Mouse (Mus musculus) forebrain, embryonic 12.5 days (tissue): ENCODE data around the gene Pdzd4. TPM values are rescaled to one million over a fixed set of nuclear protein-coding genes. Genes with fewer than 3 reads are reported as not detected.

Experiments used
- ATAC-seq: fragments of 200-750 bp; cut with Nextera tagmentation; 2 replicates; pipeline ENCODE4 v1.8.0; 2017; ENCODE audit warnings: moderate TSS enrichment; ENCODE audit not compliant: low FRiP score
- H3K27ac ChIP-seq: fragments of 300-500 bp; sonication (generic); 2 replicates; pipeline ENCODE4 v1.5.1; 2016; ENCODE audit warnings: mild to moderate bottlenecking
- H3K27me3 ChIP-seq: fragments of 300-500 bp; sonication (generic); 2 replicates; pipeline ENCODE4 v1.6.1; 2016; ENCODE audit warnings: mild to moderate bottlenecking
- H3K36me3 ChIP-seq: fragments of 300-500 bp; sonication (generic); replicated peaks from 2 replicates; pipeline ENCODE4 v1.6.1; 2016; ENCODE audit warnings: mild to moderate bottlenecking
- H3K4me1 ChIP-seq: fragments of 300-500 bp; sonication (generic); 2 replicates; pipeline ENCODE4 v1.6.1; 2016
- H3K4me2 ChIP-seq: fragments of 300-500 bp; sonication (generic); 2 replicates; pipeline ENCODE4 v1.6.1; 2016; ENCODE audit warnings: mild to moderate bottlenecking, moderate library complexity
- H3K4me3 ChIP-seq: fragments of 300-500 bp; sonication (generic); replicated peaks from 2 replicates; pipeline ENCODE4 v1.5.1; 2016; ENCODE audit warnings: mild to moderate bottlenecking
- H3K9ac ChIP-seq: fragments of 300-500 bp; sonication (generic); 2 replicates; pipeline ENCODE4 v1.6.1; 2016; ENCODE audit warnings: mild to moderate bottlenecking
- H3K9me3 ChIP-seq: fragments of 300-500 bp; sonication (generic); 2 replicates; pipeline ENCODE4 v1.6.1; 2016
- WGBS: fragments of 180-500 bp; shearing (Covaris S2); methylation state at CpG from one replicate; pipeline ENCODE4 v1.1.7; 2016; 5-methylcytosine and 5-hydroxymethylcytosine counted together
- polyA plus RNA-seq: library from polyadenylated mRNA; unstranded; fragments of >200 nt; fragmentation: Nextera tagmentation; extraction: Ambion mirVana; gene quantifications from 2 replicates; pipeline ENCODE4 v1.2.1, GENCODE M21; 2016

Gene Pdzd4
- polyA plus RNA-seq, 1 experiment from 2014 or later, result 2.6 TPM

DNA sequence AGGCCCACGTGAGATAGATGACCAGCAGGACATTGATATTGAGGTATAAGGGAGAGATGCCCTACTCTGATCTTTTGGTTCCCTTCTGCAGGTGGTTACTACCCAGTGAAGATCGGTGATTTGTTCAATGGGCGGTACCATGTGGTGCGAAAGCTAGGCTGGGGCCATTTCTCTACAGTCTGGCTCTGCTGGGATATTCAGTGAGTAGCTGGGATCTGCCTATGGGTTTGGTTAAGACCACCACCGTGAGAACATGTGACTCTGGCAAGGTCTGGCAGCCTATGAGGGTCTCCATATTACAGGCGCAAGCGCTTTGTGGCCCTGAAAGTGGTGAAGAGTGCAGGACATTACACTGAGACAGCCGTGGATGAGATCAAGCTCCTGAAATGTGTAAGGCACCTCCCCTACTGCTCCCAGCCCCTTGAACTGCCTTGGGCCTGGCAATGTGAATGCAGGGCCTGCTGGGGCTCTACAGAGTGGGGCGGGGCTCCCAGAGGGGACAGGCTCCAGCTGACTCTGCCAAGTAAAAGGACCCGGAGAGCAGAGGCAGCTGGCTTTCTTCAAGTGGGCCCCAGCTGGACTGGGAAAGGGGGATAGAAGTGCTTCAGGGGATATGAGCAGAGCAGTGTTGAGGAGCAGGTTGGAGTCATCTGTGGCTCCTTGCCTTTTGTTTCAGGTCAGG, 49.8 kb downstream of the Pdzd4 start:
- peaks cover 28% of the 10 kb centered on the region for H3K36me3 ChIP-seq
- peaks cover 7% of the 10 kb centered on the region; the same call in 1 of the 2 replicates for H3K27me3 ChIP-seq
- no peak overlapping the region for H3K27ac ChIP-seq
- H3K4me2 ChIP-seq, result no peak overlapping the region
- H3K4me1 ChIP-seq, result no peaks in the 10 kb centered on the region
- ATAC-seq, result 0 out of 2 replicates have a peak, but pooled peaks have one; percentile 30
- no peak overlapping the region for H3K4me3 ChIP-seq
- 70% methylated on average over 10 of the region's 10 CpGs for WGBS
- no peak overlapping the region for H3K9ac ChIP-seq
- no peaks in the 10 kb centered on the region for H3K9me3 ChIP-seq

DNA sequence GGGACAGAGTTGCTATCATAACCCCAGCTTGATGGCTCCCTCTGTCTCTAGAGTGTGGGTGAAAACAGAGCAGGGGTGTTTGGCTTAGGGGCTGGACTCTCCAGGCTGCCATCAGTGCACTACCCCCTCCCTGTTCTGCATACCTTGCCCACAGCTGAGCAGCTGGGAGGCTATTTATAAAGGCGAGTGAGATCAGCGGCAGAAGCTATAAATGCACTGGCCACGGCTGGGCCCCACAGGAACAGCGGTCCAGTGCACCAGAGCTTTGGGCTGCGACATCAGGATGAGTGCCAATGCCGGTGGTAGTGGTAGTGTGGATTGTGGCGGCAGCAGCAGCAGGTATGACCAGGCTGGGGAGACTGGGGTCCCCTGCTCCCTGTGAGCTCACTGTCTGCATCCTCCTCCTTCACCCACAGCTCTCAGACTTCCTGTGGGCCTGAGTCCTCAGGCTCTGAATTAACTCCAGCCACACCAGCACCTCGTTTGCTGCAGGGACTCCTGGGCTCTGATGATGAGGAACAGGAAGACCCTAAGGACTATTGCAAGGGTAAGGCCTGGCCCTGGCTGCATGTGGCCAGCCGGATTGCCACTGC, 50.5 kb downstream of the Pdzd4 start, which contains the start of gene Srpk3:
Srpk3 (plus strand) TSS at position 238 of the 593 bp plus-strand sequence.
- peaks cover 7% of the 10 kb centered on the region; the same call in 1 of the 2 replicates for H3K27me3 ChIP-seq
- no peaks in the 10 kb centered on the region for H3K4me1 ChIP-seq
- no peak for ATAC-seq
- H3K9me3 ChIP-seq, result no peaks in the 10 kb centered on the region
- WGBS, result 80% methylated on average over 9 of the region's 9 CpGs
- no peak within 1 kb of the TSS for H3K4me2 ChIP-seq
- no peak within 1 kb of the TSS for H3K9ac ChIP-seq
- no peak within 1 kb of the TSS for H3K27ac ChIP-seq
- peaks cover 22% of the 10 kb centered on the region; the same call in 1 of the 2 replicates for H3K36me3 ChIP-seq
- H3K4me3 ChIP-seq, result no peak within 1 kb of the TSS

DNA sequence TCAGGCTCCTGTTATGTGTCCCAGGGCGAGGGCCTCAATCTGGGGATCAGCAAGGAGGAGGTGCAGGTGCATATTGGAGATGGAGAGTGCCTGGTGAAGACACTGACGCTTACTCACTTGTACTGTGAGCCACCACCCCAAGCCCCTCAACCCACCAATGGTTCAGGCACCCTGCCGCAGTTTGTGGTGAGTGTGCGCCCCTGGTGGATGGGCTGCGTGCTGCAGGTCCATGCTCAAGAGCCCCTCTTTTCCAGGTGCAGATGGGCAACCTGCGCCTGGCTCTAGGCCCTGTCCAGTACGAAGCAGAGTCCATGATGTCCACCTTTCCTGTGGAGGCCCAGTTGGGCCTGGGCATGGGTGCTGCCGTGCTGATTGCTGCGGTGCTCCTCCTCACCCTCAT, 57.5 kb downstream of the Pdzd4 start:
- no peaks in the 10 kb centered on the region for H3K36me3 ChIP-seq
- no peak overlapping the region for H3K27ac ChIP-seq
- H3K9ac ChIP-seq, result no peak overlapping the region
- no peaks in the 10 kb centered on the region for H3K4me1 ChIP-seq
- no peak overlapping the region for H3K4me3 ChIP-seq
- H3K9me3 ChIP-seq, result no peaks in the 10 kb centered on the region
- 51% methylated on average over 9 of the region's 9 CpGs for WGBS
- H3K4me2 ChIP-seq, result no peak overlapping the region
- ATAC-seq, result no peak
- peaks cover 7% of the 10 kb centered on the region; the same call in 1 of the 2 replicates for H3K27me3 ChIP-seq

DNA sequence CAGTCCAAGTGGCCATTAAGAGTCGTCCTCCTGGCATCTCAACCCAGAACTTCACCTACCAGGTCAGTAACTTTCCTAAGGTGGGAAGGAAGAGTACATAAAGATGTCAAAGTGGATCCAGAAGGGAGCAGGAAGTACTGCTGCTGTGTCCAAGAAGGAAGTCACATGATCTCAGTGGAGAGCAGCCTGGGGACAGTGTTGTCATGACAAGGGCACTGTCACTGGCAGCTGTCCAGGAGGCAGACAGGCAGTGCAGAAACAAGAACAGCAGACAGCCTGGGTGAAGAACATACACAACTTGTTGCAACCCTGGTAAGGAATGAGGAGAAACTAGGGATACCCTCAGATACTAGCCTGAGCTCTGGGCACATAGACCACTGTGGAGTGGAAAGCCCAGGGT, 59.5 kb downstream of the Pdzd4 start:
- Histone ChIP-seq H3K9me3 (no peaks in the 10 kb centered on the region), H3K4me2 (no peak overlapping the region), H3K27me3 (no peaks in the 10 kb centered on the region), H3K36me3 (no peaks in the 10 kb centered on the region), H3K4me1 (no peaks in the 10 kb centered on the region), H3K27ac (no peak overlapping the region), H3K9ac (no peak overlapping the region), H3K4me3 (no peak overlapping the region)
- no peak for ATAC-seq
- 57% methylated on average over 1 of the region's 1 CpGs for WGBS

DNA sequence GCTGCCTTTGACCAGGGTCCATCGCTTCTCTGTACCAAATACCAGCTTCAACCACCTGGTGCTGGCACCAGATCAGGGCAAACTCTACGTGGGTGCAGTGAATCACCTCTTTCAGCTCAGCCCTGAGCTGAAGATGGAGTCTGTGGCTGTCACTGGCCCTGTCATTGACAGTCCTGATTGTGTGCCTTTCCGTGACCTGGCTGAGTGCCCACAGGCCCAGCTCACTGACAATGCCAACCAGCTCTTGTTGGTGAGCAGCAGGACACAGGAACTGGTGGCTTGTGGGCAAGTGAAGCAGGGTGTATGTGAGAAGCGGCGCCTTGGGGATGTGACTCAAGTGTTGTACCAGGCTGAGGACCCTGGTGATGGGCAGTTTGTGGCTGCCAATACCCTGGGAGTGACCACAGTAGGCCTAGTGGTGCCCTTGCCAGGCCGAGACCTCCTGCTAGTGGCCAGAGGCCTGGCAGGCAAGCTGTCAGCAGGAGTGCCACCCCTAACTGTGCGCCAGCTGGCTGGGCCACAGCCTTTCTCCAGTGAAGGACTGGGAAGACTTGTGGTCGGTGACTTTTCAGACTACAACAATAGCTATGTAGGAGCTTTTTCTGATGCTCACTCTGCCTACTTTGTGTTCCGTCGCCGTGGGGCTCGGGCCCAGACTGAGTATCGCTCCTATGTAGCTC, 66.0 kb downstream of the Pdzd4 start:
- Histone ChIP-seq H3K27ac (no peak overlapping the region), H3K4me1 (no peaks in the 10 kb centered on the region), H3K4me3 (no peak overlapping the region), H3K4me2 (no peak overlapping the region), H3K36me3 (no peaks in the 10 kb centered on the region), H3K9ac (no peak overlapping the region), H3K9me3 (no peaks in the 10 kb centered on the region), H3K27me3 (no peaks in the 10 kb centered on the region; the same call in 1 of the 2 replicates)
- WGBS, result 83% methylated on average over 13 of the region's 13 CpGs
- ATAC-seq, result no peak

DNA sequence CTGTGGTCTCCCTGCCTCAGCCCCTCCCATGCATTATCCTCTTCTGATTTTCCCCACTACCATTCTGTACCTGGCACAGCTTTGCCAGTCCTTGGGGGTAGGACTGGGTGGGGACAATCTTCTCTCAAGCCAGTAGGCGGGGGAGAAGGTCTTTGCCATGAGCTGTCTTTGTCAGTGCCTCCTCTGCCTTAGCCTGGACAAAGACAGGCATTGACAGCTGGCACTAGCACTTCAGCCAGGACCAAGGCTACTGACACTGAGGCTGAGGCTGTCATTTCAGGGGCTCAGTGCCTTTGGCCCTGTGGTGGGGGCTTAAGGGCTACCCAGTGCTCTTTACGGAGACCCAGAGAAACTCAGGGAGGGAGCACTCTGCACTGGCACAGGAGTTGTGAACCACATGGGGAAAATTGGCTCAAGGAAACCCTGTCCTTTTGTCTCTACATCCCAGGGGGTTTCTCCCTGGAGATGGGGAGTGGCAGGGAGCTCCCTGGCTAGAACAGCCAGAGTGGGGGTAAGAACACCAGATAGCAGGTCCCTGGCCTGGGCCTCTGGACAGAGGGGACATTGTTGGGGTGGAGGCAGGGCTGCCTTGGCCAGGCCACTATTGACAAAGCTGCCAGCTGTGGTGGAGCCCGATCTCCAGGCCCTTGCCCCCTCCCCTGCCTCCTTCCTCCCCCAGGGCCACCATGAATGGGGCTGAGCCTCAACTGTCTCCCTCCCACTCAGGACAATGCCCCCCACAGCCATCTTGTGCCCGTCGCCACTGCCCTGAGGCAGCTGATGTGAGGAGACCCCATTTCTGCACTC, 68.2 kb downstream of the Pdzd4 start, which contains the start of gene Plxnb3:
Plxnb3 (plus strand) TSS at position 757 of the 807 bp plus-strand sequence.
- Histone ChIP-seq H3K9ac (no peak within 1 kb of the TSS), H3K27ac (no peak within 1 kb of the TSS), H3K27me3 (no peaks in the 10 kb centered on the region; the same call in 1 of the 2 replicates), H3K4me1 (no peaks in the 10 kb centered on the region), H3K36me3 (no peaks in the 10 kb centered on the region), H3K9me3 (no peaks in the 10 kb centered on the region), H3K4me2 (no peak within 1 kb of the TSS), H3K4me3 (no peak within 1 kb of the TSS)
- WGBS, result 61% methylated on average over 5 of the region's 5 CpGs
- no peak for ATAC-seq

DNA sequence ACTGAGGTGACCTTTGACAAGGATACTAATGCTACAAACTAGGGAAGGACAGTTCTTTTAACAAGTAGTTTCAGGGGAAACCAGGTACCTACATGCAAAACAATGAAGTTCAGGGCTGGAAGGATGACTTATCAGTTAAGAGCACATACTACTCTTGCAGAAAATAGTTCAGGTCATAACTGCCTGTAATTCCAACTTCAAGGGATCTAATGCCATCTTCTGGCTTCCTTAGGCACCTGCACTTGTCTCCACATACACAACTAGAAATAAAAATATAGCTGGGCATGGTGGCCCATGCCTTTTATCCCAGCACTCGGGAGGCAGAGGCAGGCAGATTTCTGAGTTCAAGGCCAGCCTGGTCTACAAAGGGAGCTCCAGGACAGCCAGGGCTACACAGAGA, 75.8 kb downstream of the Pdzd4 start:
- H3K36me3 ChIP-seq, result no peaks in the 10 kb centered on the region
- no peaks in the 10 kb centered on the region for H3K27me3 ChIP-seq
- no peak for ATAC-seq
- H3K4me2 ChIP-seq, result no peak overlapping the region
- no peak overlapping the region for H3K4me3 ChIP-seq
- no peaks in the 10 kb centered on the region for H3K9me3 ChIP-seq
- 85% methylated on average over 1 of the region's 1 CpGs for WGBS
- H3K4me1 ChIP-seq, result no peaks in the 10 kb centered on the region
- H3K9ac ChIP-seq, result no peak overlapping the region
- no peak overlapping the region for H3K27ac ChIP-seq

DNA sequence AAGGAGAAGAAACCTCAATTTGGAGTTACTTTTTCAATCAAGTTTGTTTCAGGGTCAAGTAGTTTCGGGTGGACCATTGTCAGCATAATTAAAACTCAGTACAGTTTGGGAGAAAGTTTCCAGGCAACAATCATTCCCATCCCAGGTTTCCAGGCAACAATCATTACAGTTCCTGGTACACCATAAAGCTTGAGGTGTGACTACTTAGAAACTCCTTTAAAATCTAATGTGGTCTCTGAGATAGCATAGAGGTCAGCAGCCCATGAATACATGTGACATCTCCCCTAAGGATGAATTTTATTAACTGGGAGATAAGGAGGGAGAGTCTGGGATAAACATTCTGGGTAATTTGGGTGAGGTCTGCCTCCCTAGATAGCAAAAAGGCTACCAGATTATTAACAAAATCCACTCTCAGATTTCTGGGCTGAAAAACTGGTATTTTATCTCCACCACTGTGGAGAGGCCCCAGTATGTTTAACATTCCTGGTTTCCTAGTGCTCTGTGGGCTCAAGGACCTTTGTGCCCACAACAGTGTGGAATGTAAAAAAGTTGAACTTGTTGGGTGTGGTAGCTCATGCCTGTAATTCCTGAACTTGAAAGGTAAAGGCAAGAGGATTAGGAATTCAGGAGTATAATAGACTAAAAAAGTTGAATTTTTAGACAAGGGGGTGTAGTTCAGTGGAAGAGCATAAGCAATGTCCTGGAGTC, 79.8 kb downstream of the Pdzd4 start:
- H3K9me3 ChIP-seq, result no peaks in the 10 kb centered on the region
- H3K4me3 ChIP-seq, result no peak overlapping the region
- H3K36me3 ChIP-seq, result no peaks in the 10 kb centered on the region
- ATAC-seq, result no peak
- no peaks in the 10 kb centered on the region for H3K4me1 ChIP-seq
- no peak overlapping the region for H3K27ac ChIP-seq
- no peak overlapping the region for H3K4me2 ChIP-seq
- no peaks in the 10 kb centered on the region for H3K27me3 ChIP-seq
- WGBS, result 61% methylated on average over 1 of the region's 1 CpGs
- no peak overlapping the region for H3K9ac ChIP-seq

Other genes with a start within 250 kb of the Pdzd4 start
- 3.7 and 5.4 TPM in 2 replicates for gene Dusp9, start 185.6 kb downstream of the Pdzd4 start, polyA plus RNA-seq
- 31.2 and 32.1 TPM in 2 replicates for gene Pnck, start 164.9 kb downstream of the Pdzd4 start, polyA plus RNA-seq
- gene Slc6a8, start 151.8 kb downstream of the Pdzd4 start, polyA plus RNA-seq, result 7.5 and 8.0 TPM in 2 replicates
- 105 and 117 TPM in 2 replicates for gene Bcap31, start 108.8 kb downstream of the Pdzd4 start, polyA plus RNA-seq
- 9.2 and 10.4 TPM in 2 replicates for gene Abcd1, start 108.4 kb downstream of the Pdzd4 start, polyA plus RNA-seq
- 0.08 and 0.19 TPM in 2 replicates for gene Plxnb3, start 67.9 kb downstream of the Pdzd4 start, polyA plus RNA-seq
- gene Srpk3, start 50.6 kb downstream of the Pdzd4 start, polyA plus RNA-seq, result 0.95 and 1.3 TPM in 2 replicates
- 163 and 164 TPM in 2 replicates for gene Idh3g, start 38.1 kb downstream of the Pdzd4 start, polyA plus RNA-seq
- 106 and 117 TPM in 2 replicates for gene Ssr4, start 37.9 kb downstream of the Pdzd4 start, polyA plus RNA-seq
- 0.29 TPM in 1 of 2 replicates, not detected in the other for gene Avpr2, start 67.1 kb upstream of the Pdzd4 start, polyA plus RNA-seq
- 33.1 and 37.4 TPM in 2 replicates for gene L1cam, start 71.1 kb upstream of the Pdzd4 start, polyA plus RNA-seq
- gene Arhgap4, start 96.9 kb upstream of the Pdzd4 start, polyA plus RNA-seq, result 1.8 and 3.6 TPM in 2 replicates
- gene Naa10, start 97.0 kb upstream of the Pdzd4 start, polyA plus RNA-seq, result 115 and 117 TPM in 2 replicates
- 10.9 and 11.7 TPM in 2 replicates for gene Renbp, start 105.9 kb upstream of the Pdzd4 start, polyA plus RNA-seq
- gene Hcfc1, start 141.4 kb upstream of the Pdzd4 start, polyA plus RNA-seq, result 85.9 and 101 TPM in 2 replicates
- gene Irak1, start 198.9 kb upstream of the Pdzd4 start, polyA plus RNA-seq, result 52.8 and 55.2 TPM in 2 replicates